In genomic region chr15:26953818-26954385, GRCm38 (mm10) we compare ENCODE assay signal across 16 mouse cellular contexts. TPM values are rescaled to one million over a fixed set of nuclear protein-coding genes. Genes with fewer than 3 reads are reported as not detected.
DNase-seq lines count a peak whose midpoint lies in the region; ATAC-seq lines count a peak whose summit lies in the region.
"Had no signal": no experiment of that assay in that cellular context is flagged by ENCODE, and none has a peak within 500 bp of the region (broad histone marks: within the 10 kb centered on the region; RNA-seq: fewer than 3 reads in every experiment).

No protein-coding gene starts in this region.

- H3K9me3 ChIP-seq in hindbrain, embryonic 12.5 days (replicated peaks), result no peaks in the 10 kb centered on the region
- H3K9me3 ChIP-seq in hindbrain, embryonic 14.5 days (ENCODE audit: control insufficient read depth, low read length), result no peaks in the 10 kb centered on the region
- no peaks in the 10 kb centered on the region for H3K9me3 ChIP-seq in neural tube, embryonic 15.5 days (replicated peaks)
- H3K9me3 ChIP-seq in embryonic facial prominence, embryonic 14.5 days (ENCODE audit: control insufficient read depth, low read length), result 0 out of 2 replicates have a peak, but pooled peaks cover 4% of the 10 kb centered on the region

- H3K4me3 ChIP-seq in hindbrain, embryonic 12.5 days, result no peak overlapping the region
- no peak overlapping the region for H3K4me3 ChIP-seq in hindbrain, embryonic 14.5 days (replicated peaks; ENCODE audit: low read length)
- H3K4me3 ChIP-seq in neural tube, embryonic 15.5 days (replicated peaks), result no peak overlapping the region
- no peak overlapping the region for H3K4me3 ChIP-seq in embryonic facial prominence, embryonic 14.5 days (ENCODE audit: low read depth, low read length)
- H3K4me3 ChIP-seq: erythroblast, embryonic 14.5 days had no signal

- no peak overlapping the region for H3K27ac ChIP-seq in hindbrain, embryonic 12.5 days
- no peak overlapping the region for H3K27ac ChIP-seq in hindbrain, embryonic 14.5 days
- no peak overlapping the region for H3K27ac ChIP-seq in neural tube, embryonic 15.5 days (replicated peaks)
- H3K27ac ChIP-seq in embryonic facial prominence, embryonic 14.5 days (replicated peaks; ENCODE audit: low read depth, low read length), result no peak overlapping the region

- H3K36me3 ChIP-seq in hindbrain, embryonic 12.5 days, result no peaks in the 10 kb centered on the region
- no peaks in the 10 kb centered on the region for H3K36me3 ChIP-seq in hindbrain, embryonic 14.5 days (replicated peaks; ENCODE audit: control insufficient read depth, insufficient read depth)
- no peaks in the 10 kb centered on the region for H3K36me3 ChIP-seq in neural tube, embryonic 15.5 days
- no peaks in the 10 kb centered on the region for H3K36me3 ChIP-seq in embryonic facial prominence, embryonic 14.5 days (ENCODE audit: control insufficient read depth, insufficient read depth, low read length)

- 24% methylated on average over 10 of the region's 10 CpGs for WGBS in hindbrain, embryonic 12.5 days
- WGBS in hindbrain, embryonic 14.5 days, result 19% methylated on average over 10 of the region's 10 CpGs
- 24% methylated on average over 10 of the region's 10 CpGs for WGBS in neural tube, embryonic 15.5 days
- 26% methylated on average over 10 of the region's 10 CpGs for WGBS in embryonic facial prominence, embryonic 14.5 days

- 0 out of 2 replicates have a peak overlapping the region, but pooled peaks have one; percentile 7 for H3K4me2 ChIP-seq in hindbrain, embryonic 12.5 days (replicated peaks)
- no peak overlapping the region for H3K4me2 ChIP-seq in hindbrain, embryonic 14.5 days (replicated peaks)
- H3K4me2 ChIP-seq in neural tube, embryonic 15.5 days, result no peak overlapping the region
- H3K4me2 ChIP-seq in embryonic facial prominence, embryonic 14.5 days (ENCODE audit: low read depth, low read length), result no peak overlapping the region

- no peak overlapping the region for H3K9ac ChIP-seq in hindbrain, embryonic 12.5 days
- H3K9ac ChIP-seq in hindbrain, embryonic 14.5 days, result no peak overlapping the region
- H3K9ac ChIP-seq in neural tube, embryonic 15.5 days (replicated peaks), result no peak overlapping the region
- H3K9ac ChIP-seq in embryonic facial prominence, embryonic 14.5 days (ENCODE audit: low read depth, low read length), result no peak overlapping the region

- DNase-seq in hindbrain, embryonic 14.5 days (ENCODE audit: low spot score), result no peak
- DNase-seq in neural tube, embryonic 10.5 days (ENCODE audit: extremely low spot score, low spot score), result peak; percentile 18
- DNase-seq in embryonic facial prominence, embryonic 14.5 days (ENCODE audit: low spot score), result peak; percentile 64
- no peak for DNase-seq in urinary bladder, postnatal 36 days (ENCODE audit: low spot score in 2 of 2)
- no peak for DNase-seq in retina, postnatal 1 day
- DNase-seq in B cell, adult 2 months, result no peak
- DNase-seq: adrenal gland, adult 8-10 months; cerebellum, postnatal 10 days; heart, postnatal 10 days; right cerebral cortex, postnatal 4 days; thymus, postnatal 4 days had no signal

- H3K4me1 ChIP-seq in hindbrain, embryonic 12.5 days, result peaks cover 7% of the 10 kb centered on the region
- H3K4me1 ChIP-seq in hindbrain, embryonic 14.5 days (replicated peaks; ENCODE audit: control insufficient read depth, insufficient read depth, low read length), result no peaks in the 10 kb centered on the region
- no peaks in the 10 kb centered on the region; the same call in 1 of the 2 replicates for H3K4me1 ChIP-seq in neural tube, embryonic 15.5 days
- H3K4me1 ChIP-seq in embryonic facial prominence, embryonic 14.5 days (ENCODE audit: control insufficient read depth, insufficient read depth, low read length), result peaks cover 7% of the 10 kb centered on the region

- no peaks in the 10 kb centered on the region for H3K27me3 ChIP-seq in hindbrain, embryonic 12.5 days
- no peaks in the 10 kb centered on the region for H3K27me3 ChIP-seq in hindbrain, embryonic 14.5 days (ENCODE audit: control insufficient read depth, insufficient read depth, low read length)
- no peaks in the 10 kb centered on the region for H3K27me3 ChIP-seq in neural tube, embryonic 15.5 days (replicated peaks)
- H3K27me3 ChIP-seq in embryonic facial prominence, embryonic 14.5 days (replicated peaks; ENCODE audit: control insufficient read depth, insufficient read depth, low read length), result no peaks in the 10 kb centered on the region

- no peak for ATAC-seq in hindbrain, embryonic 12.5 days (ENCODE audit: low FRiP score)
- ATAC-seq in hindbrain, embryonic 14.5 days (ENCODE audit: low FRiP score), result no peak
- no peak for ATAC-seq in neural tube, embryonic 15.5 days (ENCODE audit: low FRiP score)
- peak; percentile 22; the same call in 1 of the 2 replicates for ATAC-seq in embryonic facial prominence, embryonic 14.5 days (ENCODE audit: low read depth)
- ATAC-seq: CD4-positive, CD25-positive, alpha-beta regulatory T cell, adult 4 months; intestine, postnatal 0 days had no signal

RNA-seq across cellular contexts. Expression of gene Fbxl7, which starts 58.5 kb away (rescaled TPM):
- 26.4 and 29.9 TPM in 2 replicates for polyA plus RNA-seq in hindbrain, embryonic 12.5 days (2016; fragmentation: Nextera tagmentation; extraction: Ambion mirVana)
- 13.6 and 15.5 TPM in 2 replicates for polyA plus RNA-seq in hindbrain, embryonic 14.5 days (2014; fragmentation: Nextera tagmentation; extraction: Ambion mirVana)
- polyA plus RNA-seq in neural tube, embryonic 15.5 days (2015; fragmentation: Nextera tagmentation; extraction: Ambion mirVana), result 11.4 and 12.3 TPM in 2 replicates
- polyA plus RNA-seq in embryonic facial prominence, embryonic 14.5 days (2014; fragmentation: Nextera tagmentation; extraction: Ambion mirVana), result 24.5 and 26.3 TPM in 2 replicates
- polyA plus RNA-seq: erythroblast, embryonic 14.5 days had no signal

Comparison
In these comparisons a context has a peak if more than half of its experiments do, and no peak if none do; other contexts are left out.
1. DNase-seq: peak in neural tube, embryonic 10.5 days (single experiment) and embryonic facial prominence, embryonic 14.5 days (single experiment); none in hindbrain, embryonic 14.5 days (single experiment), urinary bladder, postnatal 36 days (0 of 2), retina, postnatal 1 day (single experiment) and B cell, adult 2 months (0 of 2).